Mouse (Mus musculus) retina, embryonic 14.5 days (tissue): ENCODE data around the gene Gm9745.
"Not testable (repeated sequence)": the region's sequence is repeated elsewhere in the genome, so short reads cannot be mapped to it uniquely, and the experiment has no call there.

Source experiments
- DNase-seq: peaks from one replicate; pipeline ENCODE4 v3.0.0-alpha.2; 2015; ENCODE audit warnings: low spot score

Gm9745 gene

DNA sequence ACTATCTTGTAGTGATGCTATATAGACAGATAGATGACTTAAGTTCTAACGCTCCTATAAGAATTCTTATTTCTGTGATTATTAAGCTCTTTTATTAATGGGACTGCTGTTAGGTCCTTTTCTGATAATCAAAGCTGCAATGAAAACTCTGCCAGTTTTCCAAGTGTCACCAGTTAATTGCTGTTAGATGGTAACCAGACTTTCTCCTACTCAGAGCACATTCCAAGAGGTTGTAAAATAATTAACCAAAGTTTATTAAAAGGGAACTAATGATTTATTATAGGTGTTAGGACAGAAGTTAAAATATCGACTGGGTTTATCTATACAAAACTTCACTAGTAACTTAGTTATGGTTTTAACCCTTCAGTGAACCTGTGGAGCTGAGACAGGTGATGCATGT is 42.0 kb downstream of the Gm9745 start:
- DNase-seq = not testable (repeated sequence)
